Mouse (Mus musculus) heart, embryonic 13.5 days (tissue): ENCODE data around the gene Aspg. TPM values are rescaled to one million over a fixed set of nuclear protein-coding genes. Genes with fewer than 3 reads are reported as not detected.

Experiments used
- ATAC-seq: fragments of 200-750 bp; cut with Nextera tagmentation; 2 replicates; pipeline ENCODE4 v1.8.0; 2017; ENCODE audit warnings: moderate TSS enrichment; ENCODE audit not compliant: insufficient number of reproducible peaks, low FRiP score, low TSS enrichment; ENCODE audit errors: extremely low read depth
- H3K27ac ChIP-seq: fragments of 300-500 bp; sonication (generic); replicated peaks from 2 replicates; pipeline ENCODE4 v1.5.1; 2015; ENCODE audit warnings: moderate library complexity, mild to moderate bottlenecking, inconsistent platforms
- H3K27me3 ChIP-seq: fragments of 300-500 bp; sonication (generic); replicated peaks from 2 replicates; pipeline ENCODE4 v1.6.1; 2015; ENCODE audit warnings: mild to moderate bottlenecking, inconsistent platforms
- H3K36me3 ChIP-seq: fragments of 300-500 bp; sonication (generic); 2 replicates; pipeline ENCODE4 v1.6.1; 2015; ENCODE audit warnings: mild to moderate bottlenecking, inconsistent platforms
- H3K4me1 ChIP-seq: fragments of 300-500 bp; sonication (generic); 2 replicates; pipeline ENCODE4 v1.6.1; 2015; ENCODE audit warnings: inconsistent platforms
- H3K4me2 ChIP-seq: fragments of 300-500 bp; sonication (generic); 2 replicates; pipeline ENCODE4 v1.6.1; 2015; ENCODE audit warnings: inconsistent platforms, mild to moderate bottlenecking, moderate library complexity
- H3K4me3 ChIP-seq: fragments of 300-500 bp; sonication (generic); 2 replicates; pipeline ENCODE4 v1.5.1; 2015; ENCODE audit warnings: moderate library complexity, mild to moderate bottlenecking, inconsistent platforms
- H3K9ac ChIP-seq: fragments of 300-500 bp; sonication (generic); 2 replicates; pipeline ENCODE4 v1.6.1; 2015; ENCODE audit warnings: inconsistent platforms, mild to moderate bottlenecking, moderate library complexity
- H3K9me3 ChIP-seq: fragments of 300-500 bp; sonication (generic); 2 replicates; pipeline ENCODE4 v1.6.1; 2016; ENCODE audit warnings: inconsistent platforms
- WGBS: fragments of 180-500 bp; shearing (Covaris S2); methylation state at CpG from one replicate; pipeline ENCODE4 v1.1.7; 2015; ENCODE audit warnings: mixed read lengths; 5-methylcytosine and 5-hydroxymethylcytosine counted together
- polyA plus RNA-seq: library from polyadenylated mRNA; unstranded; fragments of >200 nt; fragmentation: Nextera tagmentation; extraction: Ambion mirVana; gene quantifications from 2 replicates; pipeline ENCODE4 v1.2.1, GENCODE M21; 2015

Gene Aspg
- 0.38 and 1.1 TPM in 2 replicates for polyA plus RNA-seq

- Histone ChIP-seq H3K27me3 (peaks cover 75% of the 10 kb centered on the region), H3K9me3 (no peaks in the 10 kb centered on the region), H3K27ac (no peak within 1 kb of the TSS), H3K4me1 (peaks cover 13% of the 10 kb centered on the region), H3K9ac (peak within 1 kb of the TSS; percentile 44), H3K4me3 (peak within 1 kb of the TSS; percentile 34), H3K36me3 (no peaks in the 10 kb centered on the region), H3K4me2 (peak within 1 kb of the TSS; percentile 62)
- WGBS, result 2% methylated on average over 14 of the region's 14 CpGs
- ATAC-seq, result peak; percentile 55
Observed at GRCm38 (mm10) chr12:112106541-112106971, at the start of gene Aspg. Aspg (plus strand) TSS chr12:112106679.

GRCm38 (mm10) chr12:112077651-112078050 is 28.8 kb upstream of the Aspg start:
- Histone ChIP-seq H3K4me2 (no peak overlapping the region), H3K9me3 (no peaks in the 10 kb centered on the region; the same call in 1 of the 2 replicates), H3K27me3 (peaks cover 18% of the 10 kb centered on the region; the same call in 1 of the 2 replicates), H3K36me3 (no peaks in the 10 kb centered on the region), H3K4me3 (no peak overlapping the region), H3K27ac (no peak overlapping the region), H3K9ac (no peak overlapping the region), H3K4me1 (no peaks in the 10 kb centered on the region)
- WGBS, result 10% methylated on average over 6 of the region's 6 CpGs
- ATAC-seq, result no peak

- 64% methylated on average over 8 of the region's 8 CpGs for WGBS
Observed at GRCm38 (mm10) chr12:112079911-112080310, 26.6 kb upstream of the Aspg start.

GRCm38 (mm10) chr12:112080911-112081310 is 25.6 kb upstream of the Aspg start:
- no peak overlapping the region for H3K4me2 ChIP-seq
- no peak overlapping the region for H3K9ac ChIP-seq
- no peak overlapping the region for H3K4me3 ChIP-seq
- 80% methylated on average over 4 of the region's 4 CpGs for WGBS
- H3K36me3 ChIP-seq, result no peaks in the 10 kb centered on the region
- no peak overlapping the region for H3K27ac ChIP-seq
- ATAC-seq, result no peak
- peaks cover 18% of the 10 kb centered on the region; the same call in 1 of the 2 replicates for H3K27me3 ChIP-seq
- no peaks in the 10 kb centered on the region for H3K9me3 ChIP-seq
- H3K4me1 ChIP-seq, result no peaks in the 10 kb centered on the region

More at GRCm38 (mm10) chr12:112079911-112080310, 26.6 kb upstream of the Aspg start:
- Histone ChIP-seq H3K27me3 (peaks cover 18% of the 10 kb centered on the region; the same call in 1 of the 2 replicates), H3K4me3 (no peak overlapping the region), H3K36me3 (no peaks in the 10 kb centered on the region), H3K4me2 (no peak overlapping the region), H3K4me1 (no peaks in the 10 kb centered on the region), H3K9me3 (no peaks in the 10 kb centered on the region), H3K27ac (no peak overlapping the region), H3K9ac (no peak overlapping the region)
- no peak for ATAC-seq

- H3K9ac ChIP-seq, result no peak overlapping the region
- H3K9me3 ChIP-seq, result no peaks in the 10 kb centered on the region
- no peak overlapping the region for H3K4me2 ChIP-seq
- 35% methylated on average over 1 of the region's 1 CpGs for WGBS
- ATAC-seq, result no peak
- H3K4me1 ChIP-seq, result peaks cover 6% of the 10 kb centered on the region
- H3K36me3 ChIP-seq, result no peaks in the 10 kb centered on the region
- H3K27me3 ChIP-seq, result peaks cover 18% of the 10 kb centered on the region; the same call in 1 of the 2 replicates
- H3K4me3 ChIP-seq, result no peak overlapping the region
- no peak overlapping the region for H3K27ac ChIP-seq
Observed at GRCm38 (mm10) chr12:112082241-112082640, 24.2 kb upstream of the Aspg start.

- no peak overlapping the region for H3K4me2 ChIP-seq
- H3K36me3 ChIP-seq, result no peaks in the 10 kb centered on the region
- H3K27me3 ChIP-seq, result peaks cover 14% of the 10 kb centered on the region
- WGBS, result 86% methylated on average over 3 of the region's 3 CpGs
- peaks cover 11% of the 10 kb centered on the region for H3K4me1 ChIP-seq
- no peak overlapping the region for H3K9ac ChIP-seq
- no peak overlapping the region for H3K27ac ChIP-seq
- no peak overlapping the region for H3K4me3 ChIP-seq
- ATAC-seq, result no peak
- H3K9me3 ChIP-seq, result no peaks in the 10 kb centered on the region
Observed at GRCm38 (mm10) chr12:112086250-112086649, 20.2 kb upstream of the Aspg start.

- WGBS, result 55% methylated on average over 6 of the region's 6 CpGs
- Histone ChIP-seq H3K27me3 (peaks cover 15% of the 10 kb centered on the region), H3K4me2 (no peak overlapping the region), H3K4me1 (peaks cover 11% of the 10 kb centered on the region), H3K9me3 (no peaks in the 10 kb centered on the region), H3K4me3 (no peak overlapping the region), H3K9ac (no peak overlapping the region), H3K27ac (no peak overlapping the region), H3K36me3 (no peaks in the 10 kb centered on the region)
- ATAC-seq, result no peak
Observed at GRCm38 (mm10) chr12:112086726-112087125, 19.8 kb upstream of the Aspg start.

GRCm38 (mm10) chr12:112088609-112089324 is 17.7 kb upstream of the Aspg start:
- no peak overlapping the region for H3K4me3 ChIP-seq
- H3K27me3 ChIP-seq, result peaks cover 19% of the 10 kb centered on the region
- 53% methylated on average over 12 of the region's 12 CpGs for WGBS
- H3K9ac ChIP-seq, result no peak overlapping the region
- H3K36me3 ChIP-seq, result no peaks in the 10 kb centered on the region
- peaks cover 11% of the 10 kb centered on the region for H3K4me1 ChIP-seq
- no peak overlapping the region for H3K4me2 ChIP-seq
- no peak for ATAC-seq
- H3K9me3 ChIP-seq, result no peaks in the 10 kb centered on the region
- no peak overlapping the region for H3K27ac ChIP-seq

- ATAC-seq, result no peak
- no peak overlapping the region for H3K27ac ChIP-seq
- H3K9me3 ChIP-seq, result no peaks in the 10 kb centered on the region
- H3K4me3 ChIP-seq, result no peak overlapping the region
- no peak overlapping the region for H3K9ac ChIP-seq
- peaks cover 12% of the 10 kb centered on the region for H3K4me1 ChIP-seq
- no peaks in the 10 kb centered on the region for H3K36me3 ChIP-seq
- WGBS, result 7% methylated on average over 12 of the region's 12 CpGs
- peak overlapping the region; percentile 42; the same call in 1 of the 2 replicates for H3K4me2 ChIP-seq
- peaks cover 26% of the 10 kb centered on the region for H3K27me3 ChIP-seq
Observed at GRCm38 (mm10) chr12:112091054-112091453, 15.4 kb upstream of the Aspg start.

GRCm38 (mm10) chr12:112094261-112094880 is 12.1 kb upstream of the Aspg start:
- 60% methylated on average over 8 of the region's 8 CpGs for WGBS
- no peak overlapping the region for H3K4me3 ChIP-seq
- H3K9ac ChIP-seq, result no peak overlapping the region
- no peaks in the 10 kb centered on the region for H3K36me3 ChIP-seq
- no peak overlapping the region for H3K4me2 ChIP-seq
- no peaks in the 10 kb centered on the region for H3K9me3 ChIP-seq
- peaks cover 8% of the 10 kb centered on the region; the same call in 1 of the 2 replicates for H3K4me1 ChIP-seq
- no peak overlapping the region for H3K27ac ChIP-seq
- peaks cover 22% of the 10 kb centered on the region for H3K27me3 ChIP-seq
- ATAC-seq, result no peak

- Histone ChIP-seq H3K27ac (no peak overlapping the region), H3K9me3 (no peaks in the 10 kb centered on the region), H3K4me3 (no peak overlapping the region), H3K27me3 (peaks cover 16% of the 10 kb centered on the region), H3K36me3 (no peaks in the 10 kb centered on the region), H3K4me1 (peaks cover 8% of the 10 kb centered on the region; the same call in 1 of the 2 replicates), H3K4me2 (no peak overlapping the region), H3K9ac (no peak overlapping the region)
- WGBS, result 49% methylated on average over 13 of the region's 13 CpGs
- no peak for ATAC-seq
Observed at GRCm38 (mm10) chr12:112096051-112096732, 10.3 kb upstream of the Aspg start.
